Mouse (Mus musculus) bone marrow, adult 2 months (tissue): ENCODE data around the gene Sart1.

Experiments
- CTCF ChIP-seq: fragments of 200-500 bp; IDR thresholded peaks from 2 replicates; pipeline ENCODE4 v1.5.1; 2011; ENCODE audit warnings: low read length, control low read depth; ENCODE audit not compliant: control insufficient read depth, insufficient read depth
- POLR2A ChIP-seq: fragments of 200-500 bp; IDR thresholded peaks from 2 replicates; pipeline ENCODE4 v1.6.1; 2011; ENCODE audit warnings: low read depth, mild to moderate bottlenecking, control low read depth, low read length, borderline replicate concordance; ENCODE audit not compliant: control insufficient read depth

DNA sequence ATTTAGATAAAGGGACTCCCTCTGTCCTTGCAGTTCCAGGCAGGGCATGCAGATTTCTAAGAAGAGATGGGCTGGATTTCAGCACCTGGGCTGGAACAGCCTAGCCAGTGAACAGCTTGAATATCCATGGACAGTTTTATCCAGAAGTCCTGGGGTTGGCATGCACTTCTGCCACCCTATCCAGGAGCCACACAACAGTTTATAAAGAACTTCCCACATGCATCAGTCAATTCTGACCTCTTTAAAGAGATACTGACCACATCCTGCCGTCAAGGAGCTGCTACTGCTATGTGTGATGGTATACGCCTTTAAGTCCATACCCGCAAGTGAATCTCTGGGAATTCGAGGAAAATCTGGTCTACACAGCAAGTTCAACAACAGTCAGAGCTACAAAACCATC lies 40.7 kb upstream of the Sart1 start:
- TF ChIP-seq CTCF (no peak), POLR2A (no peak)
